8 mouse cellular contexts compared by ENCODE assay signal in genomic region chr16:73647201-73647782, GRCm38 (mm10).
DNase-seq lines count a peak whose midpoint lies in the region; ATAC-seq lines count a peak whose summit lies in the region.

No protein-coding gene starts in this region.

- no peak overlapping the region for H3K4me3 ChIP-seq in forebrain, embryonic 10.5 days
- peak overlapping the region; percentile 8 for H3K4me3 ChIP-seq in heart, embryonic 12.5 days
- peak overlapping the region; percentile 0; the same call in 1 of the 2 replicates for H3K4me3 ChIP-seq in kidney, embryonic 14.5 days (ENCODE audit: low read length)
- H3K4me3 ChIP-seq in limb, embryonic 10.5 days = no peak overlapping the region
- H3K4me3 ChIP-seq in midbrain, embryonic 16.5 days (ENCODE audit: low read depth, low read length) = no peak overlapping the region

- no peak for ATAC-seq in heart, embryonic 12.5 days (ENCODE audit: insufficient number of reproducible peaks, low FRiP score)
- ATAC-seq in kidney, embryonic 14.5 days (ENCODE audit: low FRiP score, low TSS enrichment) = peak; percentile 94
- peak; percentile 68; the same call in 1 of the 2 replicates for ATAC-seq in midbrain, embryonic 16.5 days
- ATAC-seq in erythroblast, adult 5-6 weeks (replicated peaks; ENCODE audit: low FRiP score, poor library complexity, severe bottlenecking) = no peak

- H3K27ac ChIP-seq in forebrain, embryonic 10.5 days = no peak overlapping the region
- no peak overlapping the region for H3K27ac ChIP-seq in heart, embryonic 12.5 days (ENCODE audit: poor library complexity, severe bottlenecking)
- H3K27ac ChIP-seq in kidney, embryonic 14.5 days (ENCODE audit: low read depth, low read length) = peak overlapping the region; percentile 27; the same call in 1 of the 2 replicates
- peak overlapping the region; percentile 56 for H3K27ac ChIP-seq in limb, embryonic 10.5 days
- no peak overlapping the region for H3K27ac ChIP-seq in midbrain, embryonic 16.5 days (ENCODE audit: low read length)

- 0 out of 2 replicates have a peak, but pooled peaks cover 6% of the 10 kb centered on the region for H3K4me1 ChIP-seq in forebrain, embryonic 10.5 days
- no peaks in the 10 kb centered on the region for H3K4me1 ChIP-seq in heart, embryonic 12.5 days (replicated peaks)
- H3K4me1 ChIP-seq in kidney, embryonic 14.5 days (ENCODE audit: control insufficient read depth, insufficient read depth, low read length) = peaks cover 5% of the 10 kb centered on the region; the same call in 1 of the 2 replicates
- H3K4me1 ChIP-seq in limb, embryonic 10.5 days = peaks cover 14% of the 10 kb centered on the region
- H3K4me1 ChIP-seq in midbrain, embryonic 16.5 days (ENCODE audit: control insufficient read depth, insufficient read depth, low read length) = peaks cover 6% of the 10 kb centered on the region; the same call in 1 of the 2 replicates

- H3K9me3 ChIP-seq in forebrain, embryonic 10.5 days = no peaks in the 10 kb centered on the region
- H3K9me3 ChIP-seq in heart, embryonic 12.5 days (replicated peaks) = no peaks in the 10 kb centered on the region
- no peaks in the 10 kb centered on the region for H3K9me3 ChIP-seq in kidney, embryonic 14.5 days (ENCODE audit: control insufficient read depth, low read length)
- H3K9me3 ChIP-seq in limb, embryonic 10.5 days (replicated peaks) = no peaks in the 10 kb centered on the region
- H3K9me3 ChIP-seq in midbrain, embryonic 16.5 days (replicated peaks; ENCODE audit: control insufficient read depth, low read length, poor library complexity, severe bottlenecking) = no peaks in the 10 kb centered on the region

- DNase-seq in adrenal gland, postnatal 10 days = peak; percentile 31
- peak; percentile 16 for DNase-seq in forebrain, embryonic 10.5 days (ENCODE audit: extremely low spot score, low spot score)
- peak; percentile 69 for DNase-seq in limb, embryonic 10.5 days (ENCODE audit: low spot score)
- DNase-seq in telencephalon, adult 2 months (ENCODE audit: low read depth, low spot score) = peak; percentile 18

- H3K36me3 ChIP-seq in forebrain, embryonic 10.5 days (replicated peaks) = no peaks in the 10 kb centered on the region
- H3K36me3 ChIP-seq in heart, embryonic 12.5 days = no peaks in the 10 kb centered on the region
- H3K36me3 ChIP-seq in kidney, embryonic 14.5 days (ENCODE audit: control insufficient read depth, insufficient read depth, low read length) = no peaks in the 10 kb centered on the region
- no peaks in the 10 kb centered on the region for H3K36me3 ChIP-seq in limb, embryonic 10.5 days
- H3K36me3 ChIP-seq in midbrain, embryonic 16.5 days (ENCODE audit: control insufficient read depth, insufficient read depth, low read length) = no peaks in the 10 kb centered on the region

- WGBS in forebrain, embryonic 10.5 days = 69% methylated on average over 19 of the region's 19 CpGs
- WGBS in heart, embryonic 12.5 days = 36% methylated on average over 19 of the region's 19 CpGs
- 28% methylated on average over 19 of the region's 19 CpGs for WGBS in kidney, embryonic 14.5 days
- 53% methylated on average over 19 of the region's 19 CpGs for WGBS in limb, embryonic 10.5 days
- WGBS in midbrain, embryonic 16.5 days = 50% methylated on average over 19 of the region's 19 CpGs

- no peak overlapping the region for H3K9ac ChIP-seq in heart, embryonic 12.5 days
- H3K9ac ChIP-seq in kidney, embryonic 14.5 days (ENCODE audit: low read depth, low read length) = no peak overlapping the region
- H3K9ac ChIP-seq in midbrain, embryonic 16.5 days (ENCODE audit: low read depth, low read length) = no peak overlapping the region

- peak overlapping the region; percentile 53 for H3K4me2 ChIP-seq in heart, embryonic 12.5 days
- H3K4me2 ChIP-seq in kidney, embryonic 14.5 days (replicated peaks; ENCODE audit: low read depth, low read length) = peak overlapping the region; percentile 32
- H3K4me2 ChIP-seq in midbrain, embryonic 16.5 days (ENCODE audit: low read length) = peak overlapping the region; percentile 34

- H3K27me3 ChIP-seq in forebrain, embryonic 10.5 days (ENCODE audit: poor library complexity, severe bottlenecking) = no peaks in the 10 kb centered on the region
- no peaks in the 10 kb centered on the region for H3K27me3 ChIP-seq in heart, embryonic 12.5 days (replicated peaks)
- no peaks in the 10 kb centered on the region for H3K27me3 ChIP-seq in kidney, embryonic 14.5 days (ENCODE audit: control insufficient read depth, insufficient read depth, low read length)
- no peaks in the 10 kb centered on the region for H3K27me3 ChIP-seq in limb, embryonic 10.5 days (ENCODE audit: low read depth, poor library complexity, severe bottlenecking)
- H3K27me3 ChIP-seq in midbrain, embryonic 16.5 days (ENCODE audit: control insufficient read depth, insufficient read depth, low read depth, low read length) = no peaks in the 10 kb centered on the region

Comparison
In these comparisons a context has a peak if more than half of its experiments do, and no peak if none do; other contexts are left out.
1. DNase-seq: peak in every context shown above with its lines; median percentile 69 in limb, embryonic 10.5 days; 31 in adrenal gland, postnatal 10 days; 18 in telencephalon, adult 2 months; 16 in forebrain, embryonic 10.5 days.
2. H3K27ac ChIP-seq: peak in kidney, embryonic 14.5 days (single experiment) and limb, embryonic 10.5 days (single experiment); none in forebrain, embryonic 10.5 days (single experiment), heart, embryonic 12.5 days (single experiment) and midbrain, embryonic 16.5 days (single experiment).
3. H3K4me3 ChIP-seq: peak in heart, embryonic 12.5 days (single experiment) and kidney, embryonic 14.5 days (single experiment); none in forebrain, embryonic 10.5 days (single experiment), limb, embryonic 10.5 days (single experiment) and midbrain, embryonic 16.5 days (single experiment).
4. ATAC-seq: peak in kidney, embryonic 14.5 days (single experiment) and midbrain, embryonic 16.5 days (single experiment); none in heart, embryonic 12.5 days (single experiment) and erythroblast, adult 5-6 weeks (single experiment).
5. Peak in every context shown above with its lines, with median percentiles within 50 percentile points of each other: H3K4me2 ChIP-seq.